Mouse (Mus musculus) heart, embryonic 16.5 days (tissue): ENCODE data around the gene Hmmr. TPM values are rescaled to one million over a fixed set of nuclear protein-coding genes. Genes with fewer than 3 reads are reported as not detected.
"Not testable (repeated sequence)": the region's sequence is repeated elsewhere in the genome, so short reads cannot be mapped to it uniquely, and the experiment has no call there.

Experiments
- ATAC-seq: fragments of 200-750 bp; cut with Nextera tagmentation; replicated peaks from 2 replicates; pipeline ENCODE4 v1.8.0; 2017; ENCODE audit warnings: moderate number of reproducible peaks; ENCODE audit not compliant: insufficient read depth, low FRiP score; ENCODE audit errors: extremely low read depth
- H3K27ac ChIP-seq: fragments of 300-500 bp; sonication (generic); 2 replicates; pipeline ENCODE4 v1.5.1; 2014; ENCODE audit warnings: mild to moderate bottlenecking, low read length, control low read depth, moderate library complexity
- H3K27me3 ChIP-seq: fragments of 300-500 bp; sonication (generic); 2 replicates; pipeline ENCODE4 v1.6.1; 2014; ENCODE audit warnings: low read length, mixed read lengths; ENCODE audit not compliant: control insufficient read depth, insufficient read depth
- H3K36me3 ChIP-seq: fragments of 300-500 bp; sonication (generic); 2 replicates; pipeline ENCODE4 v1.6.1; 2014; ENCODE audit not compliant: control insufficient read depth, insufficient read depth
- H3K4me1 ChIP-seq: fragments of 300-500 bp; sonication (generic); 2 replicates; pipeline ENCODE4 v1.6.1; 2014; ENCODE audit warnings: low read length, mixed read lengths; ENCODE audit not compliant: control insufficient read depth, insufficient read depth
- H3K4me2 ChIP-seq: fragments of 300-500 bp; sonication (generic); 2 replicates; pipeline ENCODE4 v1.6.1; 2014; ENCODE audit warnings: low read depth, mild to moderate bottlenecking, control low read depth, low read length
- H3K4me3 ChIP-seq: fragments of 300-500 bp; sonication (generic); 2 replicates; pipeline ENCODE4 v1.5.1; 2014; ENCODE audit warnings: mild to moderate bottlenecking, control low read depth, low read length
- H3K9ac ChIP-seq: fragments of 300-500 bp; sonication (generic); 2 replicates; pipeline ENCODE4 v1.6.1; 2014; ENCODE audit warnings: low read length, control low read depth
- H3K9me3 ChIP-seq: fragments of 300-500 bp; sonication (generic); replicated peaks from 2 replicates; pipeline ENCODE4 v1.6.1; 2016; ENCODE audit warnings: low read length; ENCODE audit not compliant: control insufficient read depth
- WGBS: fragments of 180-500 bp; shearing (Covaris S2); extraction: QIAGEN DNeasy Blood & Tissue Kit; methylation state at CpG from one replicate; pipeline ENCODE4 v1.1.7; 2014; 5-methylcytosine and 5-hydroxymethylcytosine counted together
- polyA plus RNA-seq: library from polyadenylated mRNA; unstranded; fragments of >200 nt; fragmentation: Nextera tagmentation; extraction: Ambion mirVana; gene quantifications from 2 replicates; pipeline ENCODE4 v1.2.1, GENCODE M21; 2015

Gene Hmmr
- polyA plus RNA-seq, 1 experiment from 2014 or later, result 55.6 TPM

DNA sequence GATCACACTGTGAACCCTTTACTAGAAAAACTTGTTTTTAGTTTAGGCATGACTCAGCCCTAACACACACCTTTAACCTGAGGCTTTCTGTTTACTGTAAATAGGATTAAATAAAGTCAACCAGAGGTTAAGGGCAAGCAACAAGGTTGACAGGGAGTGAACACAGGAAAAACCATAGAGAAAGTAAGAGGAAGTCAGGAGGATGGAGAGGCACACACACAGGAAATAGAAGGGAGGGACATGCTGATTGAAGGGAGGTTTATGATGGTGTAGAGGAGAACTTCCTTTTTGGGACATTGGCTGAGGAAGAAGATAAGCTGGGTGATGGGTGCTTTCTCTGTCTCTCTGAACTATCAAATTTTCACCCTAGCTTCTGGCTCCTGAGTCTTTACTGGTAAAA, 14.9 kb downstream of the Hmmr start:
- H3K36me3 ChIP-seq, result peaks cover 54% of the 10 kb centered on the region
- no peaks in the 10 kb centered on the region for H3K27me3 ChIP-seq
- H3K9me3 ChIP-seq, result no peaks in the 10 kb centered on the region
- no peak overlapping the region for H3K4me3 ChIP-seq
- H3K4me2 ChIP-seq, result no peak overlapping the region
- ATAC-seq, result no peak
- H3K27ac ChIP-seq, result no peak overlapping the region
- H3K9ac ChIP-seq, result no peak overlapping the region
- H3K4me1 ChIP-seq, result no peaks in the 10 kb centered on the region

DNA sequence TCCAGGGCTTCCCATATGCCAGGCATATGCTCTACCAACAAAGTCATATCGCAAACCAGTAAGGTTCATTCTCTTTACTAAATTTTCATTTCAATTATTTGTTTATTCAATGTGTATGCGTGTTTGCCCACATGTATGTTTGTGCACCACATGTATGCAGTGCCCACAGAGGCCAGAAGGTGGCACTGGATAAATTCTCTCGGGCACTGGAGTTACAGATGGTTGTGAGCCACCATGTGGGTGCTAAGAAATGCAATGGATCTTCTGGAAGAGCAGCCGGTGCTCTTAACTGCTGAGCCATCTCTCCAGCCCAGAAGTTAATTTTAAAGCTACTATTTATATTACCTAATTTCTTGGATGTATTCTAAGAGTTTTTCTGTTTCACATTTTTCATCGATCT, 17.7 kb downstream of the Hmmr start:
- Histone ChIP-seq H3K9ac (no peak overlapping the region), H3K9me3 (no peaks in the 10 kb centered on the region), H3K36me3 (peaks cover 56% of the 10 kb centered on the region), H3K4me3 (no peak overlapping the region), H3K27ac (no peak overlapping the region), H3K27me3 (no peaks in the 10 kb centered on the region), H3K4me1 (no peaks in the 10 kb centered on the region), H3K4me2 (no peak overlapping the region)
- WGBS, result 94% methylated on average over 5 of the region's 5 CpGs
- ATAC-seq, result no peak

DNA sequence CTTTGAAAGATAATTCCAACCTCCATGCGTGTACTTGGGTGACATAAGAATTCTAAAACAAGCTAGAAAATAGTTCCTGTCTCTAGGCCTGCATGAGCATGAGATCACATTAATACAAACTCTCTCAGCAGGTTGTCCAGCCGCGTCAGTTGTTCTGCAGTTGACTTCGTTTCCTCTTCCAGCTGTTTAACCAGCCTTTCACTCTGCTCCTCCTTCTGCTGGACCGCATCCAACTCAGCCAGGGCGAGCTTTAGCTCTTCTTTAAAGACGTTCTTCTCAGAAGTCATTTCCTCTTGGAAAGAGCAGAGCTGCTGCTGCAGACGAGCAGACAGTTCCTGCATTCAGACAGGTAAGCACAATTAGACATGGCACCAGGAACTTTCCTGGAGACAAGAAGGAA, 19.4 kb downstream of the Hmmr start:
- no peaks in the 10 kb centered on the region for H3K4me1 ChIP-seq
- H3K9ac ChIP-seq, result no peak overlapping the region
- WGBS, result 67% methylated on average over 8 of the region's 8 CpGs
- H3K27me3 ChIP-seq, result no peaks in the 10 kb centered on the region
- H3K4me2 ChIP-seq, result no peak overlapping the region
- H3K9me3 ChIP-seq, result no peaks in the 10 kb centered on the region
- no peak for ATAC-seq
- peaks cover 55% of the 10 kb centered on the region for H3K36me3 ChIP-seq
- H3K27ac ChIP-seq, result no peak overlapping the region
- no peak overlapping the region for H3K4me3 ChIP-seq

DNA sequence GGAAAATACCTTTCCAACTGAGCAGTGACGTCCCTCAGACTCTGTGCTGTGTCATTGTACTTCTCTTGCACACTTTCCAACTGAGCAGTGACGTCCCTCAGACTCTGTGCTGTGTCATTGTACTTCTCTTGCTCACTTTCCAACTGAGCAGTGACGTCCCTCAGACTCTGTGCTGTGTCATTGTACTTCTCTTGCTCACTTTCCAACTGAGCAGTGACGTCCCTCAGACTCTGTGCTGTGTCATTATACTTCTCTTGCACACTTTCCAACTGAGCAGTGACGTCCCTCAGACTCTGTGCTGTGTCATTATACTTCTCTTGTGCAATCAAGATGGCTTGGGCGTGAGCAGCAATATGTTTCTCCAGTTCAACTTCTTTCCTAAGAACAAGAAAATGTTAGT, 23.3 kb downstream of the Hmmr start:
- not testable (repeated sequence) for ATAC-seq, H3K4me3 ChIP-seq, H3K4me1 ChIP-seq, H3K4me2 ChIP-seq, H3K27me3 ChIP-seq, H3K9ac ChIP-seq, H3K27ac ChIP-seq, H3K9me3 ChIP-seq
- 87% methylated on average over 6 of the region's 6 CpGs for WGBS
- peaks cover 57% of the 10 kb centered on the region for H3K36me3 ChIP-seq

DNA sequence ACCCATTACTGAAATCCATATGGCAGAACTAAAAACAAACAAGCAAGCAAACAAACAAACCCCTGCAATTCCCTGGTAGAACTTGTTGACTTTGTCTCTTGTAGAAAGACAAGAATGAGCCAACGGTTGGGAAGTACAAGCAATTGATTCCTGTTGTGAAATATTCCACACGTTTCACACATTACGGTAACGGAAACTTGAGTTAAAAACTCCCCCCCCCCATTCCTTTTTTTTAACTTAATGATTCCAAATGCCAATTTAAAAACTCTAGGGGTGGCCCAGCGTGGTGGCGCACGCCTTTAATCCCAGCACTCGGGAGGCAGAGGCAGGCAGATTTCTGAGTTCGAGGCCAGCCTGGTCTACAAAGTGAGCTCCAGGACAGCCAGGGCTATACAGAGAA, 38.1 kb downstream of the Hmmr start, which contains the start of gene Mat2b:
TSS of gene Mat2b (minus strand) at position 101 of the 400 bp plus-strand sequence.
- H3K27me3 ChIP-seq, result no peaks in the 10 kb centered on the region
- H3K4me2 ChIP-seq, result peak within 1 kb of the TSS; percentile 95
- H3K9ac ChIP-seq, result peak within 1 kb of the TSS; percentile 93
- H3K4me1 ChIP-seq, result peaks cover 14% of the 10 kb centered on the region
- peak within 1 kb of the TSS; percentile 97 for H3K4me3 ChIP-seq
- H3K9me3 ChIP-seq, result 0 out of 2 replicates have a peak, but pooled peaks cover 2% of the 10 kb centered on the region
- peaks cover 4% of the 10 kb centered on the region; the same call in 1 of the 2 replicates for H3K36me3 ChIP-seq
- WGBS, result 84% methylated on average over 9 of the region's 9 CpGs
- H3K27ac ChIP-seq, result peak within 1 kb of the TSS; percentile 99
- no peak for ATAC-seq

DNA sequence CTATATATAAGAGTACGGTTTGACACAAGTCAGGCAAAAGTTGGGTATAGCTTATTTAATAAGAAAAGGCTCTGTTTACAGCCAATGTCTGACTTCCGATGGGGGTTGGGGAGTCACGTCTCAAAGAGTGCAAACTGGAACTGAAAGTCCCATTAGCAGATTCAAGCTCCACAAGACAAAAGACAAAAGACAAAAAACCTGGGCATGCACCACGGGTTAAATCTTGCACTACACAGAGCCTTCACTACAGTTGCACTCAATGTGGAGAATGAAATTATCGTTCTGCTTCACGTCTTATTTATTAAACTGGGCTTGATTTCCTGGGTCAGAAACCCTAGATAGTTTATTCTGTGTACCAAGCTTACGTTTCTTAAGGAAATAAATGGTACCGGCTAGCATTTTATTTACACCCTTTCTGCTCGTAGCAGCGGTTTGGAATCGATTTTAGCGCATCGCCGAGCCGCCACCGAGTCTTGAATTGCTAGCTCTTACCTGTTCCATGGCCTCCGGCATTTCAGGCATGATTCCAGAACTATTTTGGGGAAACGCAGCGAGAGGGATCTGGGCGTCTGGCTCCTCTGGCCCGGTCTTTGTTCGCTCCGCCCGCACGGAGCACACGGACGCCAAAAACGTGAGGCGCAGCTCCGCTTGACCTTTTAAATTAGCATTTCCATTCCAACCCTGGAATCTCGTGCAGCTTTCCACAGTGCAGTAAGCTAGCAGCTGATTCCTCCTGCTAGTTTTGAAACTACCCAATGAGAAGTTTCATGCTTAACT, 38.7 kb downstream of the Hmmr start:
- Histone ChIP-seq H3K27me3 (no peaks in the 10 kb centered on the region), H3K36me3 (no peaks in the 10 kb centered on the region), H3K9ac (peak overlapping the region; percentile 93), H3K27ac (peak overlapping the region; percentile 99), H3K4me1 (peaks cover 20% of the 10 kb centered on the region), H3K9me3 (no peaks in the 10 kb centered on the region), H3K4me2 (peak overlapping the region; percentile 95), H3K4me3 (peak overlapping the region; percentile 97)
- ATAC-seq, result peak; percentile 47
- under 1% methylated on average over 31 of the region's 31 CpGs for WGBS

DNA sequence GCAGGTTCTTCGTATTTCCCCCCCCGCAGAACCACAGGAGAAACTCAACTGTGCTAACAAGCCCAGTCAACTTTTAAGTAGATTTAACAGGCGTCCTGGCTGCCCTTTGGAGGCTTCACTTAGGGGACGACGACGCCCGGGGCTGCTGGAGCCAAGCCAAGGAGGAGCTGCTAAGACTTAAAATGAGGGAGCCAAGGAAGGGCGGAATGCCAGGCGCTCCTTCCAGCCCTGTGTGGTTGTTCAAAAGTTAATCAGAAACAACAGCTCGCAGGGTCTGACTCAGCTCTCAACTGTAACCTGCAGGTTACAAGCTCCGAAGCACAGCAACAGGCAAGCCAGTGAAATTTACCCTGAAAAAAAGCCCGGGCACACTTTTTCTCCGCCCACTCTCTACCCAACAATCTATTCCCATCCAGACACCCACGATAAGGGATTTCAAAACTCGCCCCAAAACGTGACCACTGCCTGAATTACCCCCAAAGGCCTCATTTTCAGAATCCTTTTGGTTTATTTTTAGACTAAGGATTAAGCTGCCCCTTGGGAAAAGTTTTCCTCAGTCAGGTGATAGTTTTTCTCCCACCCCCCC, 39.8 kb downstream of the Hmmr start:
- Histone ChIP-seq H3K9me3 (no peaks in the 10 kb centered on the region), H3K27me3 (no peaks in the 10 kb centered on the region), H3K4me3 (peak overlapping the region; percentile 97), H3K4me2 (peak overlapping the region; percentile 95), H3K36me3 (no peaks in the 10 kb centered on the region), H3K4me1 (peaks cover 27% of the 10 kb centered on the region), H3K27ac (peak overlapping the region; percentile 99), H3K9ac (peak overlapping the region; percentile 93)
- WGBS, result under 1% methylated on average over 16 of the region's 16 CpGs
- no peak for ATAC-seq

DNA sequence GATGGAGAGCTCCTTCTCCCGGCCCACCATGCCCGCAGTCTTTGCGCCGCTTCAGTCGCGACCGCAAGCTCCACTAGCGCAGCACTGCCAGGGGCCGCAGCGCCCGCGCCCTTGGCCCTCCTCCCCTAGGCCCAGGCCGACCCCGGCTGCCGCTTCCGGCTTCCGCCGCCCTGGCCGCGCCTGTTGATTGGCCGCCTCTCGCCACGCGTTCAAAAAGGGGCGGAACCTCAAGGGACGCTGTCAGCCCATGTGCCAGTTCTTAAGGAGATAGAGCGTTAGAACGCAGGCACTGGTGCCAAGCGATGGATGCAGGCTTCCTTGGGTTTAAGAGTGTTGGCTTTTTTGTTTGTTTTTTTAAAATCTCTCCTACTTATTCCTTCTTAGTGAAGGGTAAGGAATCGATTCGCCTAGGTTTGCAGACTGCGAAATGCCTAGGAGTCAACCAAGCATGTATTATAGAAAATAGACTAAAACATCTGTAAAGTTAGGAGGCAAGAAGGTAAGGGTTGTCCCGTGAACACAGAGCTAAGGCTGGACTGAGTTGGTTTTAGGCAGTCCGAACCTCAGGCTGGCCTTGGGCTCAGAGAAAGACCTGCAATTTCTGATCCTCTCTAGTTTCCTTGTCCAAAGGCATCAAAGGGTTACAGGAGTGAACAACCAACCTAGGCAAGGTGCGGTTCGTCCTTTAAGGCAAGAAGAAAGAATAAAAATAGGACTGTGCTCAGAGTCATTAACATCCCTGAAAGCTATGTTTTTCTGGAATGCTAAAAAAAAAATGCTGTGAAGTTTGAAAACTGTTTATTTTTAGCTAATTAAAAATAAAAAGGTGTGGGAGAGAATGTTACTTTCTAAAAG, 40.5 kb downstream of the Hmmr start:
- WGBS, result under 1% methylated on average over 36 of the region's 36 CpGs
- Histone ChIP-seq H3K27ac (peak overlapping the region; percentile 99), H3K9ac (peak overlapping the region; percentile 93), H3K27me3 (no peaks in the 10 kb centered on the region), H3K4me1 (peaks cover 27% of the 10 kb centered on the region), H3K4me2 (peak overlapping the region; percentile 95), H3K4me3 (peak overlapping the region; percentile 97), H3K36me3 (no peaks in the 10 kb centered on the region), H3K9me3 (no peaks in the 10 kb centered on the region)
- ATAC-seq, result peak; percentile 92
